Mouse (Mus musculus) MEL (cell line): ENCODE measurements around the gene Hba-x.

ENCODE experiments used
- CTCF ChIP-seq, 3 experiments: IDR thresholded peaks in 2 of 3; conservative IDR thresholded peaks in 1 of 3; 2 replicates each; pipeline ENCODE4 v1.5.1; 2011 to 2012; ENCODE audit warnings: low read length in 3 of 3, low read depth in 2 of 3, mild to moderate bottlenecking in 2 of 3, improper control_type of control experiment in 1 of 3, inconsistent platforms in 1 of 3, mixed read lengths in 1 of 3, moderate library complexity in 1 of 3; ENCODE audit not compliant: control insufficient read depth in 1 of 3, insufficient read depth in 1 of 3, poor library complexity in 1 of 3, severe bottlenecking in 1 of 3
- ELF1 ChIP-seq: IDR thresholded peaks from 2 replicates; pipeline ENCODE4 v1.6.1; 2014; ENCODE audit warnings: low read depth, mild to moderate bottlenecking, inconsistent platforms, low read length, improper control_type of control experiment, moderate library complexity
- EP300 ChIP-seq, 2 experiments: IDR thresholded peaks; 2 replicates each; pipeline ENCODE4 v1.6.1; 2011; ENCODE audit warnings: improper control_type of control experiment in 2 of 2, low read length in 2 of 2, low read depth in 1 of 2, mild to moderate bottlenecking in 1 of 2
- GATA1 ChIP-seq: IDR thresholded peaks from 2 replicates; pipeline ENCODE4 v1.6.1; 2011; ENCODE audit warnings: low read depth, low read length, improper control_type of control experiment
- MAFK ChIP-seq: IDR thresholded peaks from 2 replicates; pipeline ENCODE4 v1.6.1; 2011; ENCODE audit warnings: low read depth, mild to moderate bottlenecking, low read length, improper control_type of control experiment, borderline replicate concordance
- MAX ChIP-seq: IDR thresholded peaks from 2 replicates; pipeline ENCODE4 v1.6.1; 2011; ENCODE audit warnings: low read length, improper control_type of control experiment
- MXI1 ChIP-seq: IDR thresholded peaks from 2 replicates; pipeline ENCODE4 v1.6.1; 2011; ENCODE audit warnings: mild to moderate bottlenecking, low read depth, low read length, improper control_type of control experiment
- MYC ChIP-seq: IDR thresholded peaks from 2 replicates; pipeline ENCODE4 v1.6.1; 2011; ENCODE audit warnings: low read depth, mild to moderate bottlenecking, low read length, improper control_type of control experiment, moderate library complexity
- POLR2A ChIP-seq, 2 experiments: IDR thresholded peaks; 2 replicates each; pipeline ENCODE4 v1.6.1; 2011 to 2012; ENCODE audit warnings: low read length in 2 of 2, mild to moderate bottlenecking in 2 of 2, control low read depth in 1 of 2, improper control_type of control experiment in 1 of 2, low read depth in 1 of 2, moderate library complexity in 1 of 2; ENCODE audit not compliant: control insufficient read depth in 1 of 2, insufficient read depth in 1 of 2, poor library complexity in 1 of 2
- SMC3 ChIP-seq: IDR thresholded peaks from 2 replicates; pipeline ENCODE4 v1.6.1; 2011; ENCODE audit warnings: low read depth, low read length, improper control_type of control experiment
- TAL1 ChIP-seq: IDR thresholded peaks from 2 replicates; pipeline ENCODE4 v1.6.1; 2012; ENCODE audit warnings: mild to moderate bottlenecking, inconsistent platforms, low read length, moderate library complexity, mixed read lengths
- USF1 ChIP-seq: IDR thresholded peaks from 2 replicates; pipeline ENCODE4 v1.6.1; 2014; ENCODE audit warnings: low read depth, mild to moderate bottlenecking, inconsistent platforms, low read length, improper control_type of control experiment, moderate library complexity
- USF2 ChIP-seq, 2 experiments: IDR thresholded peaks; 2 replicates each; pipeline ENCODE4 v1.6.1; 2011 to 2012; ENCODE audit warnings: improper control_type of control experiment in 2 of 2, low read length in 2 of 2, borderline replicate concordance in 1 of 2, inconsistent platforms in 1 of 2, low read depth in 1 of 2, mild to moderate bottlenecking in 1 of 2; ENCODE audit not compliant: insufficient read depth in 1 of 2
- ZKSCAN1 ChIP-seq: IDR thresholded peaks from 2 replicates; pipeline ENCODE4 v1.6.1; 2012; ENCODE audit warnings: low read depth, mild to moderate bottlenecking, inconsistent platforms, low read length, improper control_type of control experiment, moderate library complexity

GRCm38 (mm10) chr11:32309446-32309845, 33.2 kb downstream of the Hba-x start:
- TF ChIP-seq POLR2A (IDR thresholded peaks at IDR 0.05; ENCODE audit: control insufficient read depth in 1 of 2, insufficient read depth in 1 of 2, low read depth in 1 of 2, low read length in 2 of 2, poor library complexity in 1 of 2): no peak
- TF ChIP-seq CTCF (IDR thresholded peaks at IDR 0.05 in 2 of 3, conservative IDR thresholded peaks at IDR 0.05 in 1 of 3; ENCODE audit: control insufficient read depth in 1 of 3, insufficient read depth in 1 of 3, low read depth in 2 of 3, low read length in 3 of 3, poor library complexity in 1 of 3, severe bottlenecking in 1 of 3): no peak
- TF ChIP-seq ELF1: no peak
- TF ChIP-seq EP300 (IDR thresholded peaks at IDR 0.05; ENCODE audit: low read depth in 1 of 2, low read length in 2 of 2): no peak
- TF ChIP-seq SMC3: no peak
- TF ChIP-seq USF2 (IDR thresholded peaks at IDR 0.05; ENCODE audit: borderline replicate concordance in 1 of 2, insufficient read depth in 1 of 2, low read depth in 1 of 2, low read length in 2 of 2): no peak
- no peak for TF ChIP-seq MAFK
- no peak for TF ChIP-seq GATA1
- TF ChIP-seq MAX: no peak
- TF ChIP-seq TAL1: no peak
- TF ChIP-seq ZKSCAN1: no peak
- TF ChIP-seq MXI1: no peak
- TF ChIP-seq MYC: no peak
- TF ChIP-seq USF1: no peak
